Mouse (Mus musculus): ENCODE results near the gene Vps54. TPM values are rescaled to one million over a fixed set of nuclear protein-coding genes. Genes with fewer than 3 reads are reported as not detected.

Vps54 gene
- polyA plus RNA-seq, 1 experiment, result 23.4 TPM

GRCm38 (mm10) chr11:21351296-21351695 lies 112.2 kb downstream of the Vps54 start:
- WGBS, result 88% methylated on average over 7 of the region's 7 CpGs
- no peak for DNase-seq
- Histone ChIP-seq H3K27me3 (ENCODE audit: control insufficient read depth, insufficient read depth, low read length) (no peaks in the 10 kb centered on the region), H3K27ac (ENCODE audit: insufficient read depth, low read length) (no peak overlapping the region), H3K4me1 (ENCODE audit: control insufficient read depth, insufficient read depth, low read length) (no peaks in the 10 kb centered on the region), H3K4me3 (replicated peaks; ENCODE audit: insufficient read depth, low read depth, low read length) (no peak overlapping the region)
- TF ChIP-seq POLR2A (IDR thresholded peaks at IDR 0.05; ENCODE audit: borderline replicate concordance, insufficient read depth, low read length) (no peak), CTCF (IDR thresholded peaks at IDR 0.05; ENCODE audit: borderline replicate concordance, insufficient read depth, low read depth, low read length) (no peak)

- no peaks in the 10 kb centered on the region for H3K4me1 ChIP-seq (ENCODE audit: control insufficient read depth, insufficient read depth, low read length)
- WGBS, result 89% methylated on average over 4 of the region's 4 CpGs
- DNase-seq, result no peak
- TF ChIP-seq CTCF (IDR thresholded peaks at IDR 0.05; ENCODE audit: borderline replicate concordance, insufficient read depth, low read depth, low read length) (no peak), POLR2A (IDR thresholded peaks at IDR 0.05; ENCODE audit: borderline replicate concordance, insufficient read depth, low read length) (no peak)
- no peaks in the 10 kb centered on the region for H3K27me3 ChIP-seq (ENCODE audit: control insufficient read depth, insufficient read depth, low read length)
- no peak overlapping the region for H3K27ac ChIP-seq (ENCODE audit: insufficient read depth, low read length)
- H3K4me3 ChIP-seq (replicated peaks; ENCODE audit: insufficient read depth, low read depth, low read length), result no peak overlapping the region
Measured at GRCm38 (mm10) chr11:21363144-21363940, 124.3 kb downstream of the Vps54 start.

GRCm38 (mm10) chr11:21368466-21368865 lies 129.4 kb downstream of the Vps54 start:
- H3K27ac ChIP-seq (ENCODE audit: insufficient read depth, low read length), result no peak overlapping the region
- no peaks in the 10 kb centered on the region for H3K4me1 ChIP-seq (ENCODE audit: control insufficient read depth, insufficient read depth, low read length)
- TF ChIP-seq POLR2A (IDR thresholded peaks at IDR 0.05; ENCODE audit: borderline replicate concordance, insufficient read depth, low read length) (no peak), CTCF (IDR thresholded peaks at IDR 0.05; ENCODE audit: borderline replicate concordance, insufficient read depth, low read depth, low read length) (no peak)
- WGBS, result 63% methylated on average over 7 of the region's 7 CpGs
- no peaks in the 10 kb centered on the region for H3K27me3 ChIP-seq (ENCODE audit: control insufficient read depth, insufficient read depth, low read length)
- no peak for DNase-seq
- H3K4me3 ChIP-seq (replicated peaks; ENCODE audit: insufficient read depth, low read depth, low read length), result no peak overlapping the region

- peak overlapping the region; percentile 83 for H3K4me3 ChIP-seq (replicated peaks; ENCODE audit: insufficient read depth, low read depth, low read length)
- H3K27me3 ChIP-seq (ENCODE audit: control insufficient read depth, insufficient read depth, low read length), result no peaks in the 10 kb centered on the region
- DNase-seq, result no peak
- TF ChIP-seq POLR2A (IDR thresholded peaks at IDR 0.05; ENCODE audit: borderline replicate concordance, insufficient read depth, low read length), result no peak
- TF ChIP-seq CTCF (IDR thresholded peaks at IDR 0.05; ENCODE audit: borderline replicate concordance, insufficient read depth, low read depth, low read length), result no peak
- H3K4me1 ChIP-seq (ENCODE audit: control insufficient read depth, insufficient read depth, low read length), result no peaks in the 10 kb centered on the region
- no peak overlapping the region; the same call in 1 of the 2 replicates for H3K27ac ChIP-seq (ENCODE audit: insufficient read depth, low read length)
- WGBS, result 21% methylated on average over 9 of the region's 9 CpGs
Measured at GRCm38 (mm10) chr11:21369248-21370016, 130.4 kb downstream of the Vps54 start.

GRCm38 (mm10) chr11:21370399-21371121 lies 131.5 kb downstream of the Vps54 start:
- DNase-seq, result peak; percentile 57 to 65
- H3K4me1 ChIP-seq (ENCODE audit: control insufficient read depth, insufficient read depth, low read length), result no peaks in the 10 kb centered on the region
- no peaks in the 10 kb centered on the region for H3K27me3 ChIP-seq (ENCODE audit: control insufficient read depth, insufficient read depth, low read length)
- peak overlapping the region; percentile 83 for H3K4me3 ChIP-seq (replicated peaks; ENCODE audit: insufficient read depth, low read depth, low read length)
- 0 out of 2 replicates have a peak, but pooled peaks have one; percentile 16 for TF ChIP-seq POLR2A (IDR thresholded peaks at IDR 0.05; ENCODE audit: borderline replicate concordance, insufficient read depth, low read length)
- no peak for TF ChIP-seq CTCF (IDR thresholded peaks at IDR 0.05; ENCODE audit: borderline replicate concordance, insufficient read depth, low read depth, low read length)
- WGBS, result under 1% methylated on average over 69 of the region's 69 CpGs
- H3K27ac ChIP-seq (ENCODE audit: insufficient read depth, low read length), result peak overlapping the region; percentile 61; the same call in 1 of the 2 replicates

Other genes starting within 250 kb of the Vps54 start
- 23.7 and 23.8 TPM in 2 replicates for gene Peli1, start 148.0 kb upstream of the Vps54 start, polyA plus RNA-seq (2012; rRNA removed)
- gene Ugp2, start 131.9 kb downstream of the Vps54 start, polyA plus RNA-seq (2012; rRNA removed), result 47.2 and 49.8 TPM in 2 replicates

Measured in cerebellum, adult 2 months (tissue).